Mouse (Mus musculus): Measurements from ENCODE around the gene Heatr6. TPM values are rescaled to one million over a fixed set of nuclear protein-coding genes. Genes with fewer than 3 reads are reported as not detected.

Gene Heatr6
- polyA plus RNA-seq, 1 experiment from 2014 or later = 6.0 TPM

- H3K9me3 ChIP-seq (ENCODE audit: low read length) = no peaks in the 10 kb centered on the region
- H3K9ac ChIP-seq (replicated peaks) = no peak overlapping the region
- no peak for ATAC-seq
- TF ChIP-seq EP300 (IDR thresholded peaks at IDR 0.05; ENCODE audit: low read depth) (no peak), CTCF (IDR thresholded peaks at IDR 0.05; ENCODE audit: low read depth) (no peak)
- H3K36me3 ChIP-seq (replicated peaks; ENCODE audit: insufficient read depth, low read length) = no peaks in the 10 kb centered on the region
- WGBS (ENCODE audit: insufficient replicate concordance) = 71% methylated on average over 12 of the region's 12 CpGs
- no peak for DNase-seq
- H3K4me3 ChIP-seq (ENCODE audit: low read depth, low read length) = no peak overlapping the region
- no peaks in the 10 kb centered on the region for H3K4me1 ChIP-seq (ENCODE audit: insufficient read depth)
- no peaks in the 10 kb centered on the region for H3K27me3 ChIP-seq (ENCODE audit: insufficient read depth, low read length)
- no peak overlapping the region for H3K27ac ChIP-seq (ENCODE audit: low read depth)
- H3K4me2 ChIP-seq (ENCODE audit: low read depth, low read length) = no peak overlapping the region
Measured at GRCm38 (mm10) chr11:83799871-83800430, 46.5 kb downstream of the Heatr6 start.

GRCm38 (mm10) chr11:83802166-83802565 is 48.7 kb downstream of the Heatr6 start:
- Histone ChIP-seq H3K4me2 (ENCODE audit: low read depth, low read length) (no peak overlapping the region), H3K36me3 (replicated peaks; ENCODE audit: insufficient read depth, low read length) (no peaks in the 10 kb centered on the region), H3K9ac (replicated peaks) (no peak overlapping the region), H3K27me3 (ENCODE audit: insufficient read depth, low read length) (no peaks in the 10 kb centered on the region), H3K4me1 (ENCODE audit: insufficient read depth) (no peaks in the 10 kb centered on the region), H3K27ac (ENCODE audit: low read depth) (no peak overlapping the region), H3K4me3 (ENCODE audit: low read depth, low read length) (no peak overlapping the region), H3K9me3 (ENCODE audit: low read length) (no peaks in the 10 kb centered on the region)
- ATAC-seq (no peak), DNase-seq (no peak)
- 63% methylated on average over 8 of the region's 8 CpGs for WGBS (ENCODE audit: insufficient replicate concordance)
- TF ChIP-seq EP300 (IDR thresholded peaks at IDR 0.05; ENCODE audit: low read depth) (no peak), CTCF (IDR thresholded peaks at IDR 0.05; ENCODE audit: low read depth) (peak; percentile 63)

GRCm38 (mm10) chr11:83802581-83802980 is 49.1 kb downstream of the Heatr6 start:
- no peaks in the 10 kb centered on the region for H3K27me3 ChIP-seq (ENCODE audit: insufficient read depth, low read length)
- ATAC-seq (no peak), DNase-seq (no peak)
- no peaks in the 10 kb centered on the region for H3K9me3 ChIP-seq (ENCODE audit: low read length)
- TF ChIP-seq CTCF (IDR thresholded peaks at IDR 0.05; ENCODE audit: low read depth) (no peak), EP300 (IDR thresholded peaks at IDR 0.05; ENCODE audit: low read depth) (no peak)
- no peak overlapping the region for H3K4me3 ChIP-seq (ENCODE audit: low read depth, low read length)
- WGBS (ENCODE audit: insufficient replicate concordance) = 81% methylated on average over 4 of the region's 4 CpGs
- no peak overlapping the region for H3K4me2 ChIP-seq (ENCODE audit: low read depth, low read length)
- H3K27ac ChIP-seq (ENCODE audit: low read depth) = no peak overlapping the region
- H3K9ac ChIP-seq (replicated peaks) = no peak overlapping the region
- H3K4me1 ChIP-seq (ENCODE audit: insufficient read depth) = no peaks in the 10 kb centered on the region
- H3K36me3 ChIP-seq (replicated peaks; ENCODE audit: insufficient read depth, low read length) = no peaks in the 10 kb centered on the region

GRCm38 (mm10) chr11:83810441-83810840 is 56.9 kb downstream of the Heatr6 start:
- TF ChIP-seq EP300 (IDR thresholded peaks at IDR 0.05; ENCODE audit: low read depth) (no peak), CTCF (IDR thresholded peaks at IDR 0.05; ENCODE audit: low read depth) (no peak)
- no peaks in the 10 kb centered on the region for H3K4me1 ChIP-seq (ENCODE audit: insufficient read depth)
- H3K4me2 ChIP-seq (ENCODE audit: low read depth, low read length) = no peak overlapping the region
- DNase-seq (no peak), ATAC-seq (no peak)
- H3K36me3 ChIP-seq (replicated peaks; ENCODE audit: insufficient read depth, low read length) = no peaks in the 10 kb centered on the region
- WGBS (ENCODE audit: insufficient replicate concordance) = 79% methylated on average over 8 of the region's 8 CpGs
- no peak overlapping the region for H3K4me3 ChIP-seq (ENCODE audit: low read depth, low read length)
- H3K9me3 ChIP-seq (ENCODE audit: low read length) = no peaks in the 10 kb centered on the region
- no peak overlapping the region for H3K27ac ChIP-seq (ENCODE audit: low read depth)
- H3K27me3 ChIP-seq (ENCODE audit: insufficient read depth, low read length) = no peaks in the 10 kb centered on the region
- H3K9ac ChIP-seq (replicated peaks) = no peak overlapping the region

GRCm38 (mm10) chr11:83815191-83815590 is 61.7 kb downstream of the Heatr6 start:
- 78% methylated on average over 5 of the region's 5 CpGs for WGBS (ENCODE audit: insufficient replicate concordance)
- H3K9me3 ChIP-seq (ENCODE audit: low read length) = no peaks in the 10 kb centered on the region
- TF ChIP-seq CTCF (IDR thresholded peaks at IDR 0.05; ENCODE audit: low read depth) = no peak
- no peak for TF ChIP-seq EP300 (IDR thresholded peaks at IDR 0.05; ENCODE audit: low read depth)
- ATAC-seq (no peak), DNase-seq (no peak)
- H3K36me3 ChIP-seq (replicated peaks; ENCODE audit: insufficient read depth, low read length) = no peaks in the 10 kb centered on the region
- H3K4me2 ChIP-seq (ENCODE audit: low read depth, low read length) = no peak overlapping the region
- no peak overlapping the region for H3K27ac ChIP-seq (ENCODE audit: low read depth)
- H3K4me3 ChIP-seq (ENCODE audit: low read depth, low read length) = no peak overlapping the region
- H3K4me1 ChIP-seq (ENCODE audit: insufficient read depth) = peaks cover 7% of the 10 kb centered on the region
- H3K27me3 ChIP-seq (ENCODE audit: insufficient read depth, low read length) = no peaks in the 10 kb centered on the region
- no peak overlapping the region for H3K9ac ChIP-seq (replicated peaks)

- no peak for TF ChIP-seq EP300 (IDR thresholded peaks at IDR 0.05; ENCODE audit: low read depth)
- peak; percentile 79 for TF ChIP-seq CTCF (IDR thresholded peaks at IDR 0.05; ENCODE audit: low read depth)
- DNase-seq = peak; percentile 73
Measured at GRCm38 (mm10) chr11:83815628-83816027, 62.1 kb downstream of the Heatr6 start.

GRCm38 (mm10) chr11:83817048-83817447 is 63.6 kb downstream of the Heatr6 start:
- peaks cover 9% of the 10 kb centered on the region for H3K4me1 ChIP-seq (ENCODE audit: insufficient read depth)
- no peaks in the 10 kb centered on the region for H3K27me3 ChIP-seq (ENCODE audit: insufficient read depth, low read length)
- TF ChIP-seq CTCF (IDR thresholded peaks at IDR 0.05; ENCODE audit: low read depth) (no peak), EP300 (IDR thresholded peaks at IDR 0.05; ENCODE audit: low read depth) (no peak)
- ATAC-seq (no peak), DNase-seq (no peak)
- H3K27ac ChIP-seq (ENCODE audit: low read depth) = no peak overlapping the region
- H3K9me3 ChIP-seq (ENCODE audit: low read length) = no peaks in the 10 kb centered on the region
- H3K4me3 ChIP-seq (ENCODE audit: low read depth, low read length) = no peak overlapping the region
- 74% methylated on average over 6 of the region's 6 CpGs for WGBS (ENCODE audit: insufficient replicate concordance)
- H3K4me2 ChIP-seq (ENCODE audit: low read depth, low read length) = no peak overlapping the region
- H3K9ac ChIP-seq (replicated peaks) = no peak overlapping the region
- no peaks in the 10 kb centered on the region for H3K36me3 ChIP-seq (replicated peaks; ENCODE audit: insufficient read depth, low read length)

More at GRCm38 (mm10) chr11:83815628-83816027, 62.1 kb downstream of the Heatr6 start:
- H3K9ac ChIP-seq (replicated peaks) = no peak overlapping the region
- no peaks in the 10 kb centered on the region for H3K9me3 ChIP-seq (ENCODE audit: low read length)
- no peak for ATAC-seq
- H3K4me2 ChIP-seq (ENCODE audit: low read depth, low read length) = no peak overlapping the region
- 7% methylated on average over 9 of the region's 9 CpGs for WGBS (ENCODE audit: insufficient replicate concordance)
- no peaks in the 10 kb centered on the region for H3K36me3 ChIP-seq (replicated peaks; ENCODE audit: insufficient read depth, low read length)
- H3K4me1 ChIP-seq (ENCODE audit: insufficient read depth) = peaks cover 9% of the 10 kb centered on the region
- H3K4me3 ChIP-seq (ENCODE audit: low read depth, low read length) = no peak overlapping the region
- no peaks in the 10 kb centered on the region for H3K27me3 ChIP-seq (ENCODE audit: insufficient read depth, low read length)
- no peak overlapping the region for H3K27ac ChIP-seq (ENCODE audit: low read depth)
